Mouse (Mus musculus) splenic B cell, adult 2 months (primary cell): ENCODE measurements around the gene Bach2.

ENCODE experiments used
- DNase-seq: peaks from one replicate; pipeline ENCODE4 v3.0.0-alpha.2; 2011; ENCODE audit warnings: low read depth, low spot score
- H3K27me3 ChIP-seq: 2 replicates; pipeline ENCODE4 v1.6.1; 2012; ENCODE audit warnings: mild to moderate bottlenecking, low read length, moderate library complexity, mixed read lengths; ENCODE audit not compliant: control insufficient read depth, poor library complexity, insufficient read depth, severe bottlenecking
- H3K36me3 ChIP-seq: 2 replicates; pipeline ENCODE4 v1.6.1; 2012; ENCODE audit warnings: mild to moderate bottlenecking, low read length, moderate library complexity, mixed read lengths; ENCODE audit not compliant: control insufficient read depth, poor library complexity, insufficient read depth, severe bottlenecking

Bach2 gene

DNA sequence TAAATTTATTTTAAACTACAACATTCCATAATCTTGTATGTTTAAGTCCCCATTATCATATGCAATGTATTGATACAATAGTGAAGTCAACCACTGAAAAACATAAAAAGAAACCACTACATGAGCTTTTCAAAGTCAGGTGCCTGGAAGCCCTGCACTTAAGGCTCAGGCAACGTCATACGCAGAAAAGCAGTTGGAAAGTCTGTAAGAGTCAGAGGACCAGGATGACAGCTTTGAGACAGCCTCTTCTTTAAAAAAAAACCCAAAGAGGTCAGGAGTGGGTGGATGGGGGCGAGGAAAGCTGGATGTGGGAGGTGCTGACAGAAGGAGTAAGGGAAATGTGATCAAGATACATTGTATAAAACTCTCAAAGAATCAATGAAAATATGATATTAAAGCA lies 21.6 kb upstream of the Bach2 start:
- no peak for DNase-seq

GRCm38 (mm10) chr4:32217593-32217992 lies 21.0 kb upstream of the Bach2 start:
- Histone ChIP-seq H3K27me3 (no peaks in the 10 kb centered on the region), H3K36me3 (no peaks in the 10 kb centered on the region)
- no peak for DNase-seq

More for the DNA sequence above, 21.6 kb upstream of the Bach2 start:
- H3K27me3 ChIP-seq, result no peaks in the 10 kb centered on the region
- H3K36me3 ChIP-seq, result no peaks in the 10 kb centered on the region

DNA sequence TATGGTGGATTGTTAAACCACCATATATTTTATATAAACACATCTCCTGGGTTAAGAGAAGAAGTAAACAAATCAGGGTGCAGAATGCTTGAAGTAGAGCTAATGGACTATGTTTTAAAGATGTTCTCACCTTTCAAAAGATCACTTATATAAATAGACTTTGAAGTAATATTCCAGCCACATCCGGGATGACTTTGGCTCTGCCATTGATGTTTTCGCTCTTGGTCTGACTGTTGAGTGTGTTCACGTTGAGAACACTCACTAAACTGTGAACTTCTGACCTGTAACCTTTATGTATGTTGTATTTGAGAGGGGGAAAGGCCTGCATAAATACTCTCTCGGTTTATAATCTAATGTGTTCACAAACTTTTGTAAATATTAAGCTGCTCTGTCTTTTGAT lies 20.2 kb upstream of the Bach2 start:
- no peaks in the 10 kb centered on the region for H3K36me3 ChIP-seq
- no peak for DNase-seq
- no peaks in the 10 kb centered on the region for H3K27me3 ChIP-seq

DNA sequence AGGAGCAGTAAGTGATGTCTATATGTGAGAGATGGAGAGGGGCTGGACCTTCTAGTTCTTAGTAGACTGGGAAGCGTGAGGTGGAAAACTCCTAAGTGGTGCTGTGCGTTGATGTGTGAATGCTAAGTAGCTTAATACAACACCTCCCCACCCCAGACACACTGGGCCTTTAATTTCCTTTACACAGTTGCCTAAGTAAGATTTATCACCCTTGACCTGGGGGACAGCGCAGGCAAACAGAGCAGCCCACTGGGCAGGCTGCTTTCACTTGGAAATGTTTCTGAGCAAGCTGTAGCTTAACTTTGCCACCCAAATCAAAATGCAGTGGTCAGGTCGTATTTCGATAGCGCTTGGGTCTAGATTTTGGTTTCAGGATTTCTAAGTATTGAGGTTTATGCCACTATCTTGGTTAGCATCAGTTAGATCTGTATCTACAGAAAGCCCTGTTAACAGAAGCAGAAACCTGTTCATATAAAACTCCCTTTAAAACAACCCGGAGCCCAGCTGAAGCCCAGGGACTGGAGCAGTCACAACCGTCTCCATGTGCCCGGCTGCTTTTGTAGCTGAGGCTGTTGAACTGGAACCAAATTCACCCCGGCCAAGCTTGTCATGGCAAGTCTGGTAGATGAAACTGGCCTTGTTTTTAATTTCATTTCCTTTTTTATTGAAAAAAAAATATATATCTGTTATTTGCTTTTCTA lies 19.0 kb upstream of the Bach2 start:
- Histone ChIP-seq H3K36me3 (no peaks in the 10 kb centered on the region), H3K27me3 (no peaks in the 10 kb centered on the region)
- DNase-seq, result peak; percentile 78

GRCm38 (mm10) chr4:32220129-32220491 lies 18.5 kb upstream of the Bach2 start:
- DNase-seq, result no peak
- no peaks in the 10 kb centered on the region for H3K27me3 ChIP-seq

DNA sequence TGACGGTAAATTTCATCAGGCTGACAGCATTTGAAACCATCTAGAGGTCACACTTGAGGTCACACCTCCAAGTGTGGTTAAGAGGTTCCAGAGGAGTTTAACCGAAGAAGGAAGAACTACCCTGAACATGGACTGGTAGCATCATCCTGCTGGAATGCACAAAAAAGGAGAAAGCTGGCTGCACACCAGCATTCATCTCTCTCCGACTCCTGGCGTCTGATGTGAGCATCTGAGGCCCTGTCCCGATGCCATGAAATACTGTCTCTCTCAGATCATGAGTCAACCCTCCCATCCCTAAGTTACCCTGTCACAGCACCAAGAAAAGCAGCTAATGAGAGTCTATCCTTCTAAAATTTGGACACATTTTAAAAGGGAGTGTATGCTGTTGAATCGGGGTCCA lies 17.6 kb upstream of the Bach2 start:
- Histone ChIP-seq H3K36me3 (no peaks in the 10 kb centered on the region), H3K27me3 (no peaks in the 10 kb centered on the region)
- DNase-seq, result no peak

More at GRCm38 (mm10) chr4:32220129-32220491, 18.5 kb upstream of the Bach2 start:
- H3K36me3 ChIP-seq, result no peaks in the 10 kb centered on the region

DNA sequence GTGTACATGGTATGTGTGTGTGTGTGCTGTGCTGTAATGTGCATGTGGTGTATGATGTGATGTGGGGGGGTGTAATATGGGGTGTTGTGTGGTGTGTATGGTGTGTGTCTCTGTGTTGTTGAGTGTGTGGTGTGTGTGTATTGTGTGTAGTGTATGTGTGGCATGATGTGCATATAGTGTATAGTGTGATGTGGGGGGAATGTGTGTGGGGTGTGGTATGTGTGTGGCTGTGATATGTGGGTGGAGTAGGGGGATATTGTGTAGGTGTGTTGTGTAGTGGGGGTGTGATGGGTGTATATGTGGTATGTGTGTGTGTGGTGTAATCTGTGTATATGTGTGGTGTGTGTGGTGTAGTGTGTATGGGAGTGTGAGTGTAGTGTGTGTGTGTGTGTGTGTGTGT lies 15.0 kb upstream of the Bach2 start:
- Histone ChIP-seq H3K27me3 (no peaks in the 10 kb centered on the region), H3K36me3 (no peaks in the 10 kb centered on the region)
- DNase-seq, result no peak

DNA sequence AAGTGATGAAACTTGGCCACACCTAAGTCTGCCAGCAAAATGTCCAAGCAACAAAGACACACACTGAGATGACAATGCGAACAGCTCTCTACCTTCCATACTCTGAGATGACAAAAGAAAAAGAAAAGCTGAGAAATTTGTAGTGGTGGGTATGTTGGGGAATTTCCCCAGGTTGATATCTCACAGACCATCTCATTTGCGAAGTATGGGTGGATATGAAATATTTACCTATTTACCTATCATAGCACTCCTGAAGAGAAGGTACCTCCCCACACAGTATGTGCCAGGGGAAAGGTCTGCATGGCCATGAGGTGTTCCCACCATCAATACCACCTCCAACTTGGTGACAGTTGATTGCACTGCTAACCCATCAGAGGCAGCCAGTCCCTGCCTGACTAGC lies 13.4 kb upstream of the Bach2 start:
- Histone ChIP-seq H3K27me3 (no peaks in the 10 kb centered on the region), H3K36me3 (no peaks in the 10 kb centered on the region)
- no peak for DNase-seq

- DNase-seq, result no peak
- Histone ChIP-seq H3K36me3 (no peaks in the 10 kb centered on the region), H3K27me3 (no peaks in the 10 kb centered on the region)
These were observed 10.5 kb upstream of the Bach2 start for GRCm38 (mm10) chr4:32227970-32228557.

DNA sequence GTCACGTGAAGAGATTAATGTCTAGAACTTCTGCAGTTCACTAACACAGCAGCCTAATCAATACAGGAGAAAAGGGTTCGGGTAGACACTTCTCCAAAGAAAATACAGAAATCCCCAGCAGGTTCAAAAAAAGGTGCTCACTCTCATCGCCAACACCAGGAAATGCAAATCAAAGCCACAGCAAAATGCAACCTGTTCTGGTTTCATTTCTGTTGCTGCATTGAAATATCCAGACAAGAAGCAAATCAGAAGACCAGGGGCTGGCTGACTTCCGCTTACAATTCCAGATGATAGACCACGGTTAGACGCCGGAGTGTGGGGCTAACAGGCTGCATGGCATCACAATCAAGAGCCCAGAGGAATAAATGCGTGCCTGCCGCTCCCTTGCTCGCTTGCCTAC lies 9.3 kb upstream of the Bach2 start:
- DNase-seq, result peak; percentile 82
- no peaks in the 10 kb centered on the region for H3K36me3 ChIP-seq
- H3K27me3 ChIP-seq, result no peaks in the 10 kb centered on the region

- DNase-seq, result peak; percentile 75
- H3K36me3 ChIP-seq, result no peaks in the 10 kb centered on the region
These were observed 7.1 kb upstream of the Bach2 start for GRCm38 (mm10) chr4:32231258-32232055.

GRCm38 (mm10) chr4:32235920-32236705 lies 2.5 kb upstream of the Bach2 start:
- DNase-seq, result no peak
- Histone ChIP-seq H3K36me3 (no peaks in the 10 kb centered on the region), H3K27me3 (no peaks in the 10 kb centered on the region)

More at GRCm38 (mm10) chr4:32231258-32232055, 7.1 kb upstream of the Bach2 start:
- H3K27me3 ChIP-seq, result no peaks in the 10 kb centered on the region

- Histone ChIP-seq H3K27me3 (no peaks in the 10 kb centered on the region), H3K36me3 (0 out of 2 replicates have a peak, but pooled peaks cover 2% of the 10 kb centered on the region)
- peak; percentile 78 for DNase-seq
These were observed 531 bp downstream of the Bach2 start for GRCm38 (mm10) chr4:32238921-32239748.

- peak; percentile 86 for DNase-seq
- peaks cover 5% of the 10 kb centered on the region; the same call in 1 of the 2 replicates for H3K36me3 ChIP-seq
These were observed 1.1 kb downstream of the Bach2 start for GRCm38 (mm10) chr4:32239749-32240131.

More at GRCm38 (mm10) chr4:32239749-32240131, 1.1 kb downstream of the Bach2 start:
- H3K27me3 ChIP-seq, result no peaks in the 10 kb centered on the region
